Mouse (Mus musculus): ENCODE results near the gene Ppp2r5a. TPM values are rescaled to one million over a fixed set of nuclear protein-coding genes. Genes with fewer than 3 reads are reported as not detected.

Gene Ppp2r5a
- polyA plus RNA-seq, 1 experiment from 2014 or later = 18.7 TPM

DNA sequence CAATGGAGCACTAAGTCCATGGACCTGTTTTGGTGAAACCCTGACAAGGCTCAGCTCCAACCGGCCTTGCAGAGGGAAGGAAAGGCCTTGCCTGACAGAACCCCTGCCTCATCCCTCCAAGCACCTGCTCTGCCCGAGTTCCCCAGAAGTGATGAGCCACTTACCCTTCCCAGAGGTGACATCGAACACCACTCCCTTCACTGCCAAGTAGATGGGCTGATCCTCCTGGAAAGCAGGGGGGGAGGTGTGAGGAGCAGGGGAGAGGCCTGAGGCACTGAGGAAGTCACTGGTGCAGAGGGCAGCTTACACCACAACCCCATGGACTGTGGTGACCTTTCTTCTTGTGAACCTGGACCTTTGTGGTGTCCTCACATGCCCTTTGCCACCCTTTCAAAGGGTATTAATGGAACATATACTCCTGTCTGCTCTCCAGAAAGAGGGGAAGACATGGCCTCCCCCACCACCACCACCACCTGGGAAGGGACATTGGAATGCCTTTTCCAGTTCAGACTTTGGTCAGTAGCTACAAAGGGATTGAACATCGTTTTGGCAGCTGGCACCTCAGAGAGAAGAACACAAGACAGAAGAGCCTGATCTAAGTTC, 91.7 kb downstream of the Ppp2r5a start:
- WGBS = 75% methylated on average over 4 of the region's 4 CpGs

GRCm38 (mm10) chr1:191307766-191308455, 95.2 kb downstream of the Ppp2r5a start:
- H3K4me1 ChIP-seq (replicated peaks) = no peaks in the 10 kb centered on the region
- H3K9me3 ChIP-seq = no peaks in the 10 kb centered on the region
- no peak overlapping the region for H3K9ac ChIP-seq (replicated peaks)
- H3K27ac ChIP-seq = no peak overlapping the region
- no peak overlapping the region for H3K4me2 ChIP-seq
- H3K4me3 ChIP-seq (replicated peaks) = no peak overlapping the region
- WGBS = 80% methylated on average over 9 of the region's 9 CpGs
- ATAC-seq (ENCODE audit: insufficient number of reproducible peaks, insufficient read depth, low FRiP score, low TSS enrichment, low read depth) = no peak
- no peaks in the 10 kb centered on the region for H3K27me3 ChIP-seq
- H3K36me3 ChIP-seq = peaks cover 16% of the 10 kb centered on the region

More for the DNA sequence above, 91.7 kb downstream of the Ppp2r5a start:
- H3K27ac ChIP-seq = no peak overlapping the region
- H3K9ac ChIP-seq (replicated peaks) = no peak overlapping the region
- peaks cover 12% of the 10 kb centered on the region for H3K36me3 ChIP-seq
- H3K4me2 ChIP-seq = no peak overlapping the region
- H3K4me3 ChIP-seq (replicated peaks) = no peak overlapping the region
- ATAC-seq (ENCODE audit: insufficient number of reproducible peaks, insufficient read depth, low FRiP score, low TSS enrichment, low read depth) = no peak
- no peaks in the 10 kb centered on the region for H3K27me3 ChIP-seq
- H3K9me3 ChIP-seq = no peaks in the 10 kb centered on the region
- no peaks in the 10 kb centered on the region for H3K4me1 ChIP-seq (replicated peaks)

DNA sequence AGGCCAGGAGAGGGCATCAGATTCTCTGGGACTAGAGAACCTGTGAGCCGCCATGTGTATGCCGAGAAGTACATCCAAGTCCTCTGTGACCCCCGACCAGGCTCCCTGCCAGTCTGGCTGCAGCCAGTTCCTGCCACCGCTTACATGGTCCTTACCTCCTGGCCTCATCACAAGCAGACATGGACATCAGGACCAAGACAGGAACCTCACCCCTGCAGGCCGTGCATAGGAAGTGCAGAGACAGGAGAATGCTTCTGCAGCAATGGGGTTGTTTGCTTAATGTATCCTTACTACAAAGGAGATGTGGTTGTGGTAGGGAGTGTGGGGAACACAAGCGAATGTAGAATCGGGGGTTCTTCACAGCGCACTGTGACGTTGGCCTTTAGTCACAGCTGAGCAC, 96.8 kb downstream of the Ppp2r5a start:
- peaks cover 16% of the 10 kb centered on the region for H3K36me3 ChIP-seq
- H3K27ac ChIP-seq = no peak overlapping the region
- WGBS = 86% methylated on average over 9 of the region's 9 CpGs
- H3K4me3 ChIP-seq (replicated peaks) = no peak overlapping the region
- H3K9ac ChIP-seq (replicated peaks) = no peak overlapping the region
- no peaks in the 10 kb centered on the region for H3K27me3 ChIP-seq
- H3K9me3 ChIP-seq = no peaks in the 10 kb centered on the region
- H3K4me1 ChIP-seq (replicated peaks) = no peaks in the 10 kb centered on the region
- ATAC-seq (ENCODE audit: insufficient number of reproducible peaks, insufficient read depth, low FRiP score, low TSS enrichment, low read depth) = no peak
- no peak overlapping the region for H3K4me2 ChIP-seq

DNA sequence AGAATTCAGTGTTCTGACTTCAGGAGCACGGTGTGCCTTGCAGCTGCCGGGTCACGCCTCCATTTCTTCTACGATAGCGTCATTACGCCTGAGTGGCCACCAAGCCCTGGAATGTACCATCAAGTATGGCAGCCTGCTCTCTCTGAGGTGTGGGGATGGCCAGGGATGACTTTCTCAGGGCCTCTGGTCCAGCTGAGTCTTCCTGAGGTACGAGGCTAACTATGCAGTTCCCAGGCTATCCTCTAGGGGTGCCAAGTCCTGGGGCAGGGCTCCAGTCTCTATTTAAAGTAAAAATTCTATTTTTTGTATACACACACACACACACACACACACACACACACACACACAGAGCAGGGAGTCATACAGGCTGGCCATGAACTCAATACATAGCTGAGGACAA, 97.5 kb downstream of the Ppp2r5a start:
- Histone ChIP-seq H3K4me3 (replicated peaks) (no peak overlapping the region), H3K27me3 (no peaks in the 10 kb centered on the region), H3K9ac (replicated peaks) (no peak overlapping the region), H3K4me1 (replicated peaks) (no peaks in the 10 kb centered on the region), H3K4me2 (no peak overlapping the region), H3K36me3 (peaks cover 16% of the 10 kb centered on the region), H3K9me3 (no peaks in the 10 kb centered on the region), H3K27ac (no peak overlapping the region)
- 71% methylated on average over 7 of the region's 7 CpGs for WGBS
- no peak for ATAC-seq (ENCODE audit: insufficient number of reproducible peaks, insufficient read depth, low FRiP score, low TSS enrichment, low read depth)

- H3K9me3 ChIP-seq = no peaks in the 10 kb centered on the region
- no peak overlapping the region for H3K27ac ChIP-seq
- WGBS = 72% methylated on average over 6 of the region's 6 CpGs
- H3K36me3 ChIP-seq = peaks cover 14% of the 10 kb centered on the region
- no peak overlapping the region for H3K4me2 ChIP-seq
- no peak for ATAC-seq (ENCODE audit: insufficient number of reproducible peaks, insufficient read depth, low FRiP score, low TSS enrichment, low read depth)
- H3K4me3 ChIP-seq (replicated peaks) = no peak overlapping the region
- H3K27me3 ChIP-seq = no peaks in the 10 kb centered on the region
- H3K4me1 ChIP-seq (replicated peaks) = 0 out of 2 replicates have a peak, but pooled peaks cover 3% of the 10 kb centered on the region
- no peak overlapping the region for H3K9ac ChIP-seq (replicated peaks)
Observed at GRCm38 (mm10) chr1:191304216-191304615, 98.9 kb downstream of the Ppp2r5a start.

GRCm38 (mm10) chr1:191303736-191304135, 99.3 kb downstream of the Ppp2r5a start:
- Histone ChIP-seq H3K9me3 (no peaks in the 10 kb centered on the region), H3K27ac (no peak overlapping the region), H3K9ac (replicated peaks) (no peak overlapping the region), H3K27me3 (no peaks in the 10 kb centered on the region), H3K4me3 (replicated peaks) (no peak overlapping the region), H3K4me1 (replicated peaks) (0 out of 2 replicates have a peak, but pooled peaks cover 5% of the 10 kb centered on the region), H3K36me3 (peaks cover 11% of the 10 kb centered on the region), H3K4me2 (no peak overlapping the region)
- no peak for ATAC-seq (ENCODE audit: insufficient number of reproducible peaks, insufficient read depth, low FRiP score, low TSS enrichment, low read depth)
- WGBS = 76% methylated on average over 3 of the region's 3 CpGs

Other genes with a start within 250 kb of the Ppp2r5a start
- gene Fam71a, start 238.5 kb downstream of the Ppp2r5a start, polyA plus RNA-seq (2016; fragmentation: Nextera tagmentation; extraction: Ambion mirVana) = not detected in 2 replicates
- gene Atf3, start 185.2 kb downstream of the Ppp2r5a start, polyA plus RNA-seq (2016; fragmentation: Nextera tagmentation; extraction: Ambion mirVana) = 1.9 and 2.9 TPM in 2 replicates
- gene Nenf, start 85.1 kb downstream of the Ppp2r5a start, polyA plus RNA-seq (2016; fragmentation: Nextera tagmentation; extraction: Ambion mirVana) = 73.0 and 77.6 TPM in 2 replicates
- 22.8 and 23.8 TPM in 2 replicates for gene Tmem206, start 77.4 kb downstream of the Ppp2r5a start, polyA plus RNA-seq (2016; fragmentation: Nextera tagmentation; extraction: Ambion mirVana)
- 88.8 and 91.4 TPM in 2 replicates for gene Dtl, start 172.3 kb upstream of the Ppp2r5a start, polyA plus RNA-seq (2016; fragmentation: Nextera tagmentation; extraction: Ambion mirVana)
- 77.8 and 83.1 TPM in 2 replicates for gene Ints7, start 172.4 kb upstream of the Ppp2r5a start, polyA plus RNA-seq (2016; fragmentation: Nextera tagmentation; extraction: Ambion mirVana)